Mouse (Mus musculus) limb, embryonic 10.5 days (tissue): Measurements from ENCODE around the gene Arid3c. TPM values are rescaled to one million over a fixed set of nuclear protein-coding genes. Genes with fewer than 3 reads are reported as not detected.
"Not testable (repeated sequence)": the region's sequence is repeated elsewhere in the genome, so short reads cannot be mapped to it uniquely, and the experiment has no call there.

Experiments used
- DNase-seq: peaks from one replicate; pipeline ENCODE4 v3.0.0-alpha.2; 2017; ENCODE audit warnings: low spot score
- H3K27ac ChIP-seq: fragments of 300-500 bp; sonication (generic); 2 replicates; pipeline ENCODE4 v1.5.1; 2016; ENCODE audit warnings: mild to moderate bottlenecking
- H3K27me3 ChIP-seq: fragments of 300-500 bp; sonication (generic); 2 replicates; pipeline ENCODE4 v1.6.1; 2016; ENCODE audit warnings: low read depth, mild to moderate bottlenecking; ENCODE audit not compliant: poor library complexity, severe bottlenecking
- H3K36me3 ChIP-seq: fragments of 300-500 bp; sonication (generic); 2 replicates; pipeline ENCODE4 v1.6.1; 2016; ENCODE audit warnings: mild to moderate bottlenecking, moderate library complexity
- H3K4me1 ChIP-seq: fragments of 300-500 bp; sonication (generic); 2 replicates; pipeline ENCODE4 v1.6.1; 2016
- H3K4me3 ChIP-seq: fragments of 300-500 bp; sonication (generic); 2 replicates; pipeline ENCODE4 v1.5.1; 2016; ENCODE audit warnings: mild to moderate bottlenecking, moderate library complexity
- H3K9me3 ChIP-seq: fragments of 300-500 bp; sonication (generic); replicated peaks from 2 replicates; pipeline ENCODE4 v1.6.1; 2016; ENCODE audit warnings: mild to moderate bottlenecking
- WGBS: fragments of 180-500 bp; shearing (Covaris S2); methylation state at CpG from one replicate; pipeline ENCODE4 v1.1.7; 2016; 5-methylcytosine and 5-hydroxymethylcytosine counted together
- polyA plus RNA-seq: library from polyadenylated mRNA; unstranded; fragments of >200 nt; fragmentation: Nextera tagmentation; extraction: Ambion mirVana; gene quantifications from 2 replicates; pipeline ENCODE4 v1.2.1, GENCODE M21; 2016

Gene Arid3c
- polyA plus RNA-seq, 1 experiment from 2014 or later: not detected

- Histone ChIP-seq H3K27me3 (peaks cover 15% of the 10 kb centered on the region; the same call in 1 of the 2 replicates), H3K4me3 (peak overlapping the region; percentile 79), H3K9me3 (no peaks in the 10 kb centered on the region), H3K27ac (peak overlapping the region; percentile 95; the same call in 1 of the 2 replicates), H3K36me3 (peaks cover 33% of the 10 kb centered on the region), H3K4me1 (peaks cover 58% of the 10 kb centered on the region)
- DNase-seq: no peak
- WGBS: 83% methylated on average over 16 of the region's 16 CpGs
Observed at GRCm38 (mm10) chr4:41711705-41712375, 19.1 kb downstream of the Arid3c start.

GRCm38 (mm10) chr4:41710229-41710628, 20.7 kb downstream of the Arid3c start:
- DNase-seq: no peak
- Histone ChIP-seq H3K9me3 (no peaks in the 10 kb centered on the region), H3K4me1 (peaks cover 56% of the 10 kb centered on the region), H3K36me3 (peaks cover 23% of the 10 kb centered on the region), H3K4me3 (no peak overlapping the region), H3K27me3 (peaks cover 31% of the 10 kb centered on the region), H3K27ac (no peak overlapping the region)
- WGBS: 66% methylated on average over 4 of the region's 4 CpGs

GRCm38 (mm10) chr4:41708192-41708745, 22.7 kb downstream of the Arid3c start:
- Histone ChIP-seq H3K9me3 (no peaks in the 10 kb centered on the region), H3K36me3 (peaks cover 23% of the 10 kb centered on the region), H3K27ac (no peak overlapping the region), H3K4me3 (no peak overlapping the region), H3K27me3 (peaks cover 44% of the 10 kb centered on the region), H3K4me1 (peaks cover 57% of the 10 kb centered on the region)
- WGBS: 41% methylated on average over 8 of the region's 8 CpGs
- DNase-seq: no peak

GRCm38 (mm10) chr4:41707011-41707535, 23.9 kb downstream of the Arid3c start:
- DNase-seq: peak; percentile 74
- H3K27ac ChIP-seq: no peak overlapping the region
- no peak overlapping the region for H3K4me3 ChIP-seq
- peaks cover 49% of the 10 kb centered on the region for H3K4me1 ChIP-seq
- no peaks in the 10 kb centered on the region for H3K9me3 ChIP-seq
- 2% methylated on average over 13 of the region's 13 CpGs for whole genome bisulfite sequencing
- H3K36me3 ChIP-seq: peaks cover 19% of the 10 kb centered on the region
- peaks cover 44% of the 10 kb centered on the region for H3K27me3 ChIP-seq

GRCm38 (mm10) chr4:41705922-41706754, 24.8 kb downstream of the Arid3c start:
- no peak overlapping the region for H3K4me3 ChIP-seq
- H3K9me3 ChIP-seq: no peaks in the 10 kb centered on the region
- H3K27me3 ChIP-seq: peaks cover 44% of the 10 kb centered on the region
- H3K4me1 ChIP-seq: peaks cover 41% of the 10 kb centered on the region
- WGBS: 75% methylated on average over 19 of the region's 19 CpGs
- peaks cover 10% of the 10 kb centered on the region for H3K36me3 ChIP-seq
- H3K27ac ChIP-seq: no peak overlapping the region
- no peak for DNase-seq

GRCm38 (mm10) chr4:41704651-41705050, 26.3 kb downstream of the Arid3c start:
- peaks cover 41% of the 10 kb centered on the region for H3K4me1 ChIP-seq
- 1% methylated on average over 5 of the region's 5 CpGs for WGBS
- H3K36me3 ChIP-seq: no peaks in the 10 kb centered on the region
- peaks cover 44% of the 10 kb centered on the region for H3K27me3 ChIP-seq
- H3K9me3 ChIP-seq: no peaks in the 10 kb centered on the region
- no peak for DNase-seq
- H3K27ac ChIP-seq: no peak overlapping the region
- no peak overlapping the region for H3K4me3 ChIP-seq

- not testable (repeated sequence) for DNase-seq, H3K9me3 ChIP-seq, H3K4me3 ChIP-seq, H3K27ac ChIP-seq, H3K36me3 ChIP-seq
- Histone ChIP-seq H3K27me3 (peaks cover 52% of the 10 kb centered on the region), H3K4me1 (peaks cover 28% of the 10 kb centered on the region)
- 69% methylated on average over 2 of the region's 2 CpGs for WGBS
Observed at GRCm38 (mm10) chr4:41702226-41702625, 28.7 kb downstream of the Arid3c start.

- H3K36me3 ChIP-seq, H3K4me3 ChIP-seq, H3K9me3 ChIP-seq, H3K27ac ChIP-seq, DNase-seq: not testable (repeated sequence)
- Histone ChIP-seq H3K27me3 (peaks cover 38% of the 10 kb centered on the region), H3K4me1 (peaks cover 22% of the 10 kb centered on the region)
- 81% methylated on average over 3 of the region's 8 CpGs for WGBS
Observed at GRCm38 (mm10) chr4:41700224-41700623, 30.7 kb downstream of the Arid3c start.

GRCm38 (mm10) chr4:41699783-41700182, 31.2 kb downstream of the Arid3c start, which contains the start of gene Il11ra1:
TSS of gene Il11ra1 (plus strand) at chr4:41699989.
- not testable (repeated sequence) for H3K4me3 ChIP-seq, DNase-seq, H3K36me3 ChIP-seq, H3K9me3 ChIP-seq, H3K27ac ChIP-seq
- 78% methylated on average over 10 of the region's 10 CpGs for WGBS
- H3K4me1 ChIP-seq: peaks cover 18% of the 10 kb centered on the region
- H3K27me3 ChIP-seq: peaks cover 34% of the 10 kb centered on the region

GRCm38 (mm10) chr4:41698421-41699016, 32.4 kb downstream of the Arid3c start:
- DNase-seq, H3K27ac ChIP-seq, H3K9me3 ChIP-seq, H3K36me3 ChIP-seq, H3K4me1 ChIP-seq, H3K4me3 ChIP-seq: not testable (repeated sequence)
- peaks cover 24% of the 10 kb centered on the region for H3K27me3 ChIP-seq
- 5% methylated on average over 23 of the region's 32 CpGs for WGBS

GRCm38 (mm10) chr4:41696930-41697841, 33.8 kb downstream of the Arid3c start, which contains the start of gene Cntfr:
TSS of gene Cntfr (minus strand) at chr4:41697089.
- peaks cover 11% of the 10 kb centered on the region for H3K4me1 ChIP-seq
- not testable (repeated sequence) for H3K27ac ChIP-seq, H3K9me3 ChIP-seq, H3K36me3 ChIP-seq, H3K4me3 ChIP-seq
- peaks cover 29% of the 10 kb centered on the region for H3K27me3 ChIP-seq
- DNase-seq: peak; percentile 87
- WGBS: 15% methylated on average over 34 of the region's 40 CpGs

GRCm38 (mm10) chr4:41696452-41696851, 34.5 kb downstream of the Arid3c start:
- 2% methylated on average over 14 of the region's 15 CpGs for WGBS
- Histone ChIP-seq H3K27me3 (peaks cover 29% of the 10 kb centered on the region), H3K4me1 (peaks cover 11% of the 10 kb centered on the region)
- H3K36me3 ChIP-seq, DNase-seq, H3K27ac ChIP-seq, H3K4me3 ChIP-seq, H3K9me3 ChIP-seq: not testable (repeated sequence)
